Mouse (Mus musculus) heart, postnatal 0 days (tissue): Measurements from ENCODE around the gene Ano6.

Source experiments
- CTCF ChIP-seq: IDR thresholded peaks from 2 replicates; pipeline ENCODE4 v1.5.1; 2016; ENCODE audit warnings: antibody characterized with exemption, control low read depth, low read depth
- EP300 ChIP-seq: IDR thresholded peaks from 2 replicates; pipeline ENCODE4 v1.6.1; 2016; ENCODE audit warnings: antibody characterized with exemption, low read depth

DNA sequence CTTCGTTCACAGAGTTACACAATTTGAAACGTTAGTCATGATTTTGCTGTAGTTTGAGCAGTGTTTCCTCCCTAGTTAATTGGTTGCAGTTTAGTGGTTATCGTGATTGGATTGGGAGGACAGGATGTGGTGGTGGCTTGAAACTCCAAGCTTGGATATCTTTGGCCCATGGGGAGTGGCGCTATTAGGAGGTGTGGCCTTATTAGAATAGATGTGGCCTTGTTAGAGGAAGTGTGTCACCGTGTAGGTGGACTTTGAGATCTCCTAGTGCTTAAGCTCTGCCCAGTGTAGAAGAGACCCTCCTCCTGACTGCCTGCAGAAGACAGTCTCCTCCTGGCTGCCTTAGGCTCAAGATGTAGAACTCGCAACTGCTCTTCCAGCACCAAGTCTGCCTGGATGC is 47.7 kb upstream of the Ano6 start:
- TF ChIP-seq CTCF (no peak), EP300 (no peak)
